Mouse (Mus musculus) hematopoietic stem cell, adult 5-6 weeks (primary cell): ENCODE measurements around the gene B3galt4. TPM values are rescaled to one million over a fixed set of nuclear protein-coding genes. Genes with fewer than 3 reads are reported as not detected.

Experiments used
- ATAC-seq, 2 experiments: fragments of 125-278 bp in 1 of 2; replicated peaks in 1 of 2; 2 replicates each; pipeline ENCODE4 v1.8.0; 2016 to 2017; ENCODE audit warnings: inconsistent platforms in 2 of 2, mild to moderate bottlenecking in 2 of 2, moderate number of reproducible peaks in 2 of 2, low read depth in 1 of 2, moderate TSS enrichment in 1 of 2; ENCODE audit not compliant: low FRiP score in 2 of 2, poor library complexity in 2 of 2, severe bottlenecking in 2 of 2, insufficient read depth in 1 of 2, low TSS enrichment in 1 of 2
- total RNA-seq: library from RNA; stranded (forward); fragments of 172-1452, 232-1000 nt; gene quantifications from 2 replicates; pipeline ENCODE4 v1.2.3, GENCODE M21; 2017

The B3galt4 gene
- total RNA-seq, 1 experiment from 2014 or later, result 3.1 TPM

- no peak for ATAC-seq
Observed at GRCm38 (mm10) chr17:33900989-33901314, 50.3 kb downstream of the B3galt4 start.

- no peak for ATAC-seq
Observed at GRCm38 (mm10) chr17:33900281-33900988, 50.9 kb downstream of the B3galt4 start.

Other genes starting within 250 kb of the B3galt4 start
- gene March2, start 232.8 kb downstream of the B3galt4 start, total RNA-seq, result 20.5 and 28.7 TPM in 2 replicates
- gene Rab11b, start 191.0 kb downstream of the B3galt4 start, total RNA-seq, result 31.6 and 49.3 TPM in 2 replicates
- gene Angptl4, start 169.7 kb downstream of the B3galt4 start, total RNA-seq, result 5.6 and 6.6 TPM in 2 replicates
- 7.6 and 12.8 TPM in 2 replicates for gene Kank3, start 141.0 kb downstream of the B3galt4 start, total RNA-seq
- gene Rps28, start 126.9 kb downstream of the B3galt4 start, total RNA-seq, result 2,029 and 3,129 TPM in 2 replicates
- 123 and 126 TPM in 2 replicates for gene Ndufa7, start 126.9 kb downstream of the B3galt4 start, total RNA-seq
- 11.3 and 22.1 TPM in 2 replicates for gene Cd320, start 108.4 kb downstream of the B3galt4 start, total RNA-seq
- not detected in 2 replicates for gene Gm7029, start 77.7 kb downstream of the B3galt4 start, total RNA-seq
- 24.7 and 37.6 TPM in 2 replicates for gene Kifc1, start 60.8 kb downstream of the B3galt4 start, total RNA-seq
- gene Platr17, start 46.4 kb downstream of the B3galt4 start, total RNA-seq, result 3.3 and 4.4 TPM in 2 replicates
- gene Daxx, start 42.1 kb downstream of the B3galt4 start, total RNA-seq, result 26.5 and 27.7 TPM in 2 replicates
- gene Tapbp, start 35.6 kb downstream of the B3galt4 start, total RNA-seq, result 71.1 and 79.8 TPM in 2 replicates
- gene Zbtb22, start 35.6 kb downstream of the B3galt4 start, total RNA-seq, result 20.4 and 21.4 TPM in 2 replicates
- 36.6 and 57.1 TPM in 2 replicates for gene Rgl2, start 21.9 kb downstream of the B3galt4 start, total RNA-seq
- 89.1 and 115 TPM in 2 replicates for gene Pfdn6, start 11.1 kb downstream of the B3galt4 start, total RNA-seq
- gene Wdr46, start 10.8 kb downstream of the B3galt4 start, total RNA-seq, result 34.8 and 57.1 TPM in 2 replicates
- gene Vps52, start 4.3 kb upstream of the B3galt4 start, total RNA-seq, result 18.1 and 19.1 TPM in 2 replicates
- 1,150 and 1,883 TPM in 2 replicates for gene Rps18, start 4.5 kb upstream of the B3galt4 start, total RNA-seq
- 1,467 and 1,957 TPM in 2 replicates for gene H2-K1, start 48.9 kb upstream of the B3galt4 start, total RNA-seq
- 10.6 and 15.7 TPM in 2 replicates for gene Ring1, start 73.2 kb upstream of the B3galt4 start, total RNA-seq
- 81.8 and 89.3 TPM in 2 replicates for gene H2-Ke6, start 76.6 kb upstream of the B3galt4 start, total RNA-seq
- 60.8 and 96.9 TPM in 2 replicates for gene Slc39a7, start 80.2 kb upstream of the B3galt4 start, total RNA-seq
- gene Rxrb, start 80.3 kb upstream of the B3galt4 start, total RNA-seq, result 41.2 and 51.3 TPM in 2 replicates
- gene Col11a2, start 87.9 kb upstream of the B3galt4 start, total RNA-seq, result 2.4 and 2.9 TPM in 2 replicates
- gene H2-Oa, start 140.9 kb upstream of the B3galt4 start, total RNA-seq, result 9.2 and 16.9 TPM in 2 replicates
- 88.1 and 135 TPM in 2 replicates for gene H2-DMa, start 168.1 kb upstream of the B3galt4 start, total RNA-seq
- 348 and 418 TPM in 2 replicates for gene Brd2, start 171.1 kb upstream of the B3galt4 start, total RNA-seq
- 4.6 and 6.4 TPM in 2 replicates for gene H2-DMb2, start 191.8 kb upstream of the B3galt4 start, total RNA-seq
- gene H2-DMb1, start 201.6 kb upstream of the B3galt4 start, total RNA-seq, result 51.5 and 55.9 TPM in 2 replicates
- gene Tap1, start 236.1 kb upstream of the B3galt4 start, total RNA-seq, result 130 and 164 TPM in 2 replicates
- gene Psmb9, start 236.3 kb upstream of the B3galt4 start, total RNA-seq, result 124 and 169 TPM in 2 replicates
- 392 and 482 TPM in 2 replicates for gene Psmb8, start 246.2 kb upstream of the B3galt4 start, total RNA-seq